In the genomic region with DNA sequence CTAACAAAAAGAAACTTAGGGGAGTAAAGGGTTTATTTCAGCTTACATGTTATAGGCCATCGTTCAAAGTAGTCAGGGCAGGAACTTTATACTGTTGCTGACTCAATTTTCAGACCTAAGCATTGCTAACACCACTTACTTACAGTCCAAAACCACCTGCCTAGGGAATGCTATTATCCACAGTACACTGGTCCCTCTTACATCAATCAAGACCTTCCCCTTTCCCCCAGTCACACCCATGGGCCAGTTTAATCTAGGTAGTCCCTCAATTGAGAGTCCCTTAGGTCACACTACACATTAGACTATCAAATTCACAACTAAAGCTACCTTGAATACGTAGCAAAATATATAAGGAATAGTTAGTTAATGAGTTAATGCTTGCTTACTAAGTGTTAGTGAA, we compare ENCODE assay signal across 34 mouse cellular contexts.
"Had no signal": no experiment of that assay in that cellular context is flagged by ENCODE, and none has a peak within 500 bp of the region (broad histone marks: within the 10 kb centered on the region; RNA-seq: fewer than 3 reads in every experiment).

No protein-coding gene starts in this region.

- DNase-seq: heart, postnatal 10 days; heart, postnatal 14 days; heart, postnatal 36 days; heart, postnatal 4 days; kidney, adult 11 months; kidney, adult 18-20 months; kidney, adult 2 months; kidney, adult 8-10 months; kidney, adult 9 months; kidney, postnatal 10 days; kidney, postnatal 14 days; kidney, postnatal 25 days; kidney, postnatal 36 days; kidney, postnatal 4 days; layer of hippocampus, adult 9-11 months; layer of hippocampus, postnatal 36 days had no signal

- H3K4me3 ChIP-seq: heart, embryonic 10.5 days; heart, embryonic 12.5 days; heart, embryonic 13.5 days; heart, embryonic 15.5 days; hindbrain, embryonic 10.5 days; hindbrain, embryonic 12.5 days; hindbrain, embryonic 13.5 days; hindbrain, embryonic 15.5 days; intestine, embryonic 15.5 days; kidney, embryonic 15.5 days; layer of hippocampus, adult 2 months had no signal

- ATAC-seq: hindbrain, embryonic 16.5 days; hindbrain, postnatal 0 days; intestine, embryonic 15.5 days; intestine, embryonic 16.5 days; intestine, postnatal 0 days had no signal

- H3K9me3 ChIP-seq: heart, embryonic 10.5 days; heart, embryonic 15.5 days; hindbrain, embryonic 12.5 days; hindbrain, embryonic 15.5 days; intestine, embryonic 15.5 days had no signal

- H3K27me3 ChIP-seq: heart, embryonic 12.5 days; heart, embryonic 13.5 days; heart, embryonic 15.5 days; hindbrain, embryonic 12.5 days; hindbrain, embryonic 13.5 days; hindbrain, embryonic 15.5 days; intestine, embryonic 15.5 days; kidney, embryonic 15.5 days had no signal

- H3K27ac ChIP-seq: heart, embryonic 10.5 days; heart, embryonic 13.5 days; heart, embryonic 15.5 days; hindbrain, embryonic 10.5 days; hindbrain, embryonic 12.5 days; hindbrain, embryonic 13.5 days; hindbrain, embryonic 14.5 days; hindbrain, embryonic 15.5 days; hindbrain, postnatal 0 days; intestine, embryonic 15.5 days; kidney, embryonic 15.5 days; kidney, postnatal 0 days; layer of hippocampus, adult 2 months had no signal

- H3K4me2 ChIP-seq: heart, embryonic 11.5 days; heart, embryonic 12.5 days; heart, embryonic 13.5 days; heart, embryonic 15.5 days; hindbrain, embryonic 12.5 days; hindbrain, embryonic 13.5 days; hindbrain, embryonic 14.5 days; hindbrain, embryonic 15.5 days; intestine, embryonic 15.5 days; kidney, embryonic 15.5 days had no signal

- H3K9ac ChIP-seq: heart, embryonic 12.5 days; heart, embryonic 13.5 days; heart, embryonic 15.5 days; hindbrain, embryonic 12.5 days; hindbrain, embryonic 13.5 days; hindbrain, embryonic 14.5 days; hindbrain, embryonic 15.5 days; intestine, embryonic 15.5 days; kidney, embryonic 15.5 days had no signal

- H3K4me1 ChIP-seq: hindbrain, embryonic 10.5 days; hindbrain, embryonic 12.5 days; hindbrain, embryonic 13.5 days; hindbrain, embryonic 15.5 days; intestine, embryonic 15.5 days; kidney, embryonic 15.5 days had no signal
